Mouse (Mus musculus) MEL (cell line): ENCODE measurements around the gene Borcs7.

Experiments
- ELF1 ChIP-seq: IDR thresholded peaks from 2 replicates; pipeline ENCODE4 v1.6.1; 2014; ENCODE audit warnings: low read depth, mild to moderate bottlenecking, inconsistent platforms, low read length, improper control_type of control experiment, moderate library complexity
- POLR2A ChIP-seq, 2 experiments: IDR thresholded peaks; 2 replicates each; pipeline ENCODE4 v1.6.1; 2011 to 2012; ENCODE audit warnings: low read length in 2 of 2, mild to moderate bottlenecking in 2 of 2, control low read depth in 1 of 2, improper control_type of control experiment in 1 of 2, low read depth in 1 of 2, moderate library complexity in 1 of 2; ENCODE audit not compliant: control insufficient read depth in 1 of 2, insufficient read depth in 1 of 2, poor library complexity in 1 of 2

- TF ChIP-seq POLR2A (IDR thresholded peaks at IDR 0.05; ENCODE audit: control insufficient read depth in 1 of 2, insufficient read depth in 1 of 2, low read depth in 1 of 2, low read length in 2 of 2, poor library complexity in 1 of 2) (no peak), ELF1 (no peak)
Observed at GRCm38 (mm10) chr19:46744681-46745080, 55.0 kb downstream of the Borcs7 start.
